Comparison of ENCODE assay signal across 10 mouse cellular contexts in the genomic region with DNA sequence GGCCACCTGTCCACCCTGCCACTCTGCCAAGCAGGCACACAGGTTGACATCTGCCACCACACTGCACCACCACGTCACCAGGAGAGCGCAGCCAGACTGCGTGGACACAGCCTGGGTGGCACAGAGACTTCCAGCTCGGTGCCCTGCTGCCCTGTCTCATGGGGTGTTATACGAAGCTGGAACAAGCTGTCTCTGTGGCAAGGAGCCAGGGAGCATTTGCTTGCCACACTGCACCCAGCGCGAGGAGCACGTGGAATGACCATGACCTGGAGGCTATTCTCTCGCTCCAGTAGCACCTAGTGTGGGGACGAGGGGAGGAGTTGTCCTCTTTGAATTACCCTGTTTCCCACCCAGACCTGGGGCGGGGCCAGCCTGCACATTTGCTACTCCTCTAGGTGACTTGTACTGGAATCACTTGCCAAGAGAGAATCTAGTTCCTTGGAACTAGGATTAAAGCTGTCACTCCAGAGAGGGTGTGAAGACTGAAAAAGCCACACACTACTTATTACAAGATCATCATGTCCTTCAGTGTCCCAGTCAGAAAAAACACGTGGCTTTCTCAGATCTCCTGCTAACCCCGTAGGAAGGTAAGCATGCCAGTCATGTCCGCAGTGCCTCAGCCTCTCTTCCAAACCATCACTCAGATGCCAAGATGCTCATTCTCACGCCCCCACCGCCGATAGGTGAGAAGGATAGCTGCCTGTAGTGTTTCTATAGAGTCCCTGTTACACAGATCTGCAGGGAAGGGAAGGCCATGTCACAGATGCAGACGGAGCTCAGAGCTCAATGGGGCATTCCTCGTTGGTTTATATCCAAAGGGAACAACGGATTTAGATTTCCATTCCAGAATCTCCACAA. TPM values are rescaled to one million over a fixed set of nuclear protein-coding genes. Genes with fewer than 3 reads are reported as not detected.
DNase-seq lines count a peak whose midpoint lies in the region; ATAC-seq lines count a peak whose summit lies in the region.
"Had no signal": no experiment of that assay in that cellular context is flagged by ENCODE, and none has a peak within 500 bp of the region (broad histone marks: within the 10 kb centered on the region; RNA-seq: fewer than 3 reads in every experiment).

No protein-coding gene starts in this region.

- 0 out of 2 replicates have a peak, but pooled peaks cover 4% of the 10 kb centered on the region for H3K4me1 ChIP-seq in kidney, embryonic 16.5 days (ENCODE audit: insufficient read depth, low read length)
- peaks cover 12% of the 10 kb centered on the region; the same call in 1 of the 2 replicates for H3K4me1 ChIP-seq in liver, embryonic 15.5 days (replicated peaks)
- H3K4me1 ChIP-seq: embryonic facial prominence, embryonic 13.5 days had no signal

- H3K9ac ChIP-seq in kidney, embryonic 16.5 days (replicated peaks; ENCODE audit: low read length) = no peak overlapping the region
- H3K9ac ChIP-seq in liver, embryonic 15.5 days = no peak overlapping the region
- H3K9ac ChIP-seq: embryonic facial prominence, embryonic 13.5 days had no signal

- no peaks in the 10 kb centered on the region for H3K27me3 ChIP-seq in kidney, embryonic 16.5 days (ENCODE audit: insufficient read depth, low read length)
- H3K27me3 ChIP-seq in liver, embryonic 15.5 days = no peaks in the 10 kb centered on the region
- H3K27me3 ChIP-seq: embryonic facial prominence, embryonic 13.5 days had no signal

- no peak overlapping the region for H3K4me2 ChIP-seq in kidney, embryonic 16.5 days (replicated peaks; ENCODE audit: low read depth, low read length)
- no peak overlapping the region for H3K4me2 ChIP-seq in liver, embryonic 15.5 days
- H3K4me2 ChIP-seq: embryonic facial prominence, embryonic 13.5 days had no signal

- H3K36me3 ChIP-seq in kidney, embryonic 16.5 days (ENCODE audit: insufficient read depth, low read length) = no peaks in the 10 kb centered on the region
- H3K36me3 ChIP-seq in liver, embryonic 15.5 days (replicated peaks) = no peaks in the 10 kb centered on the region
- H3K36me3 ChIP-seq: embryonic facial prominence, embryonic 13.5 days had no signal

- WGBS in kidney, embryonic 16.5 days = 54% methylated on average over 20 of the region's 20 CpGs
- WGBS in liver, embryonic 15.5 days (ENCODE audit: insufficient replicate concordance) = 58% methylated on average over 20 of the region's 20 CpGs

- ATAC-seq in kidney, embryonic 16.5 days (ENCODE audit: low FRiP score, low TSS enrichment) = peak; percentile 57
- peak; percentile 73 for ATAC-seq in liver, embryonic 15.5 days (ENCODE audit: insufficient read depth)

- peak; percentile 15 to 33 for DNase-seq in left cerebral cortex, adult 8-10 months (ENCODE audit: low spot score in 2 of 2)
- no peak for DNase-seq in left cerebral cortex, adult 11 months (ENCODE audit: low spot score)
- DNase-seq in cerebellum, adult 8-10 months = peak; percentile 82
- DNase-seq in heart, adult 8-10 months (ENCODE audit: low spot score) = peak; percentile 67
- peak; percentile 56 for DNase-seq in testis, postnatal 10 days (ENCODE audit: low spot score)
- DNase-seq in urinary bladder, postnatal 10 days (ENCODE audit: low spot score) = no peak

- no peak overlapping the region for H3K27ac ChIP-seq in kidney, embryonic 16.5 days (ENCODE audit: low read length)
- no peak overlapping the region for H3K27ac ChIP-seq in liver, embryonic 15.5 days (replicated peaks)
- H3K27ac ChIP-seq: embryonic facial prominence, embryonic 13.5 days; macrophage had no signal

- H3K9me3 ChIP-seq in kidney, embryonic 16.5 days (ENCODE audit: low read length) = no peaks in the 10 kb centered on the region
- H3K9me3 ChIP-seq in liver, embryonic 15.5 days (replicated peaks) = no peaks in the 10 kb centered on the region
- H3K9me3 ChIP-seq: embryonic facial prominence, embryonic 13.5 days had no signal

- no peak overlapping the region for H3K4me3 ChIP-seq in kidney, embryonic 16.5 days (ENCODE audit: low read length)
- H3K4me3 ChIP-seq in liver, embryonic 15.5 days (replicated peaks) = no peak overlapping the region
- H3K4me3 ChIP-seq: embryonic facial prominence, embryonic 13.5 days had no signal

RNA-seq across cellular contexts. Expression of gene Aldob, which starts 10.8 kb away (rescaled TPM):
- 1 to 10 TPM; 1.9 to 3.6 (median 2.5) TPM for total RNA-seq in left cerebral cortex, adult 8-10 months (2022)
- total RNA-seq in heart, adult 8-10 months (2022) = 10 to 100 TPM in 3 of 4 experiments, 1 to 10 TPM in 1; 10.0 to 19.0 (median 17.1) TPM
- 421 and 493 TPM in 2 replicates for polyA plus RNA-seq in kidney, embryonic 16.5 days (2015; fragmentation: Nextera tagmentation; extraction: Ambion mirVana)
- polyA plus RNA-seq in liver, embryonic 15.5 days (2015; fragmentation: Nextera tagmentation; extraction: Ambion mirVana) = 338 and 390 TPM in 2 replicates
- polyA plus RNA-seq: embryonic facial prominence, embryonic 13.5 days; macrophage had no signal

RNA-seq across cellular contexts. Expression of gene Tmem246, which starts 37.5 kb away (rescaled TPM):
- 10 to 100 TPM; 70.3 to 77.8 (median 74.8) TPM for total RNA-seq in left cerebral cortex, adult 8-10 months (2022)
- total RNA-seq in heart, adult 8-10 months (2022) = 10 to 100 TPM; 57.7 to 59.8 (median 58.4) TPM
- polyA plus RNA-seq in kidney, embryonic 16.5 days (2015; fragmentation: Nextera tagmentation; extraction: Ambion mirVana) = 26.0 and 26.6 TPM in 2 replicates
- 6.7 and 7.2 TPM in 2 replicates for polyA plus RNA-seq in liver, embryonic 15.5 days (2015; fragmentation: Nextera tagmentation; extraction: Ambion mirVana)
- polyA plus RNA-seq: macrophage had no signal

RNA-seq across cellular contexts. Expression of gene Zfp189, which starts 39.2 kb away (rescaled TPM):
- total RNA-seq in left cerebral cortex, adult 8-10 months (2022) = 10 to 100 TPM; 11.0 to 13.2 (median 11.6) TPM
- 1 to 10 TPM; 5.9 to 6.3 (median 6.1) TPM for total RNA-seq in heart, adult 8-10 months (2022)
- polyA plus RNA-seq in kidney, embryonic 16.5 days (2015; fragmentation: Nextera tagmentation; extraction: Ambion mirVana) = 11.1 and 13.0 TPM in 2 replicates
- polyA plus RNA-seq in liver, embryonic 15.5 days (2015; fragmentation: Nextera tagmentation; extraction: Ambion mirVana) = 3.1 and 3.3 TPM in 2 replicates

RNA-seq across cellular contexts. Expression of gene Mrpl50, which starts 39.3 kb away (rescaled TPM):
- 10 to 100 TPM; 27.8 to 33.3 (median 29.2) TPM for total RNA-seq in left cerebral cortex, adult 8-10 months (2022)
- 10 to 100 TPM; 48.8 to 56.4 (median 55.6) TPM for total RNA-seq in heart, adult 8-10 months (2022)
- 91.4 and 95.7 TPM in 2 replicates for polyA plus RNA-seq in kidney, embryonic 16.5 days (2015; fragmentation: Nextera tagmentation; extraction: Ambion mirVana)
- polyA plus RNA-seq in liver, embryonic 15.5 days (2015; fragmentation: Nextera tagmentation; extraction: Ambion mirVana) = 50.6 and 51.5 TPM in 2 replicates

RNA-seq across cellular contexts. Expression of gene Baat, which starts 53.8 kb away (rescaled TPM):
- total RNA-seq in left cerebral cortex, adult 8-10 months (2022) = under 1 TPM in 3 of 4 experiments, not detected in 1; 0.19 to 0.27 (median 0.24) TPM
- total RNA-seq in heart, adult 8-10 months (2022) = under 1 TPM in 1 of 4 experiments, not detected in 3; 0.35 TPM
- polyA plus RNA-seq in kidney, embryonic 16.5 days (2015; fragmentation: Nextera tagmentation; extraction: Ambion mirVana) = 0.12 and 0.22 TPM in 2 replicates
- polyA plus RNA-seq in liver, embryonic 15.5 days (2015; fragmentation: Nextera tagmentation; extraction: Ambion mirVana) = 1.5 and 2.2 TPM in 2 replicates
- polyA plus RNA-seq: embryonic facial prominence, embryonic 13.5 days; macrophage had no signal

Comparison
In these comparisons a context has a peak if more than half of its experiments do, and no peak if none do; other contexts are left out.
1. DNase-seq: peak in left cerebral cortex, adult 8-10 months (2 of 2), cerebellum, adult 8-10 months (single experiment), heart, adult 8-10 months (single experiment) and testis, postnatal 10 days (single experiment); none in left cerebral cortex, adult 11 months (single experiment) and urinary bladder, postnatal 10 days (single experiment).